Mouse (Mus musculus) G1E (cell line): ENCODE data around the gene Xrra1.

ENCODE experiments used
- CTCF ChIP-seq: IDR thresholded peaks from 2 replicates; pipeline ENCODE4 v1.5.1; 2012; ENCODE audit warnings: low read depth, low read length, inconsistent platforms, mixed read lengths
- GATA1 ChIP-seq: IDR thresholded peaks from 2 replicates; pipeline ENCODE4 v1.6.1; 2012; ENCODE audit warnings: borderline replicate concordance, low read length, inconsistent platforms, mixed read lengths
- GATA2 ChIP-seq: IDR thresholded peaks from 2 replicates; pipeline ENCODE4 v1.6.1; 2012; ENCODE audit warnings: low read depth, low read length, inconsistent platforms, borderline replicate concordance
- POLR2AphosphoS5 ChIP-seq: IDR thresholded peaks from 2 replicates; pipeline ENCODE4 v1.6.1; 2012; ENCODE audit warnings: low read depth, low read length, inconsistent platforms; ENCODE audit not compliant: insufficient replicate concordance
- TAL1 ChIP-seq: conservative IDR thresholded peaks from 2 replicates; pipeline ENCODE4 v1.6.1; 2012; ENCODE audit warnings: low read depth, low read length, inconsistent platforms, mixed read lengths

DNA sequence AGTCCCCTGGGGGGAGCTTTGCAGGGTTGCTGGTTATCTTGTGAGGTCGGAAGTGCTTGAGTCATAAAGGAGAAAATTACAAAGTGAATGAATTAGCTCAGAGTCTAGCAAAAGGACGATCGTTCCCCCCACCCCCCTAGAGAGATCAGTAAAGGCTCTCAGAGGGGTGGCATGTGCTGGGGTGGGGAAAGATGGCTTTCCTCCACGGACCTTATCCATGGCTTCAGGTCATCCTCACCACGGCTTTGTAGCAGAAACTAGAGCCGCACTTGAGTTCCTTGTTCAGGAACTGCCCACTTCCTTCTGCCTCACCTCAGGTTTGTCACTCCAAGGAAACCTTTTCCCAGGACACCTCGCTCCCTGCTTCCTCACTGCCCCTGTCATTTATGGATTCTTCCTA, 4.4 kb downstream of the Xrra1 start, which contains the start of gene Spcs2:
- TF ChIP-seq GATA1 (no peak), TAL1 (no peak), CTCF (no peak), GATA2 (no peak), POLR2AphosphoS5 (no peak)
